Mouse (Mus musculus) stomach, embryonic 16.5 days (tissue): ENCODE results near the gene Pfkl. TPM values are rescaled to one million over a fixed set of nuclear protein-coding genes. Genes with fewer than 3 reads are reported as not detected.
A peak's percentile ranks its signal among the peaks of the same experiment; 100 is the strongest.
"Not testable (repeated sequence)": the region's sequence is repeated elsewhere in the genome, so short reads cannot be mapped to it uniquely, and the experiment has no call there.

Source experiments
- ATAC-seq: fragments of 200-750 bp; cut with Nextera tagmentation; 2 replicates; pipeline ENCODE4 v1.8.0; 2017; ENCODE audit warnings: moderate number of reproducible peaks, moderate TSS enrichment; ENCODE audit not compliant: insufficient read depth, low FRiP score
- H3K27ac ChIP-seq: fragments of 300-500 bp; sonication (generic); 2 replicates; pipeline ENCODE4 v1.5.1; 2014; ENCODE audit warnings: low read length
- H3K27me3 ChIP-seq: fragments of 300-500 bp; sonication (generic); 2 replicates; pipeline ENCODE4 v1.6.1; 2014; ENCODE audit warnings: low read length, control low read depth, mixed read lengths; ENCODE audit not compliant: control insufficient read depth, insufficient read depth
- H3K36me3 ChIP-seq: fragments of 300-500 bp; sonication (generic); 2 replicates; pipeline ENCODE4 v1.6.1; 2014; ENCODE audit warnings: low read length; ENCODE audit not compliant: control insufficient read depth, insufficient read depth
- H3K4me1 ChIP-seq: fragments of 300-500 bp; sonication (generic); 2 replicates; pipeline ENCODE4 v1.6.1; 2014; ENCODE audit warnings: low read length, control low read depth, mixed read lengths; ENCODE audit not compliant: control insufficient read depth, insufficient read depth
- H3K4me2 ChIP-seq: fragments of 300-500 bp; sonication (generic); 2 replicates; pipeline ENCODE4 v1.6.1; 2014; ENCODE audit warnings: low read depth, low read length, mixed read lengths
- H3K4me3 ChIP-seq: fragments of 300-500 bp; sonication (generic); replicated peaks from 2 replicates; pipeline ENCODE4 v1.5.1; 2014; ENCODE audit warnings: mild to moderate bottlenecking, low read length
- H3K9ac ChIP-seq: fragments of 300-500 bp; sonication (generic); 2 replicates; pipeline ENCODE4 v1.6.1; 2014; ENCODE audit warnings: low read length
- H3K9me3 ChIP-seq: fragments of 300-500 bp; sonication (generic); replicated peaks from 2 replicates; pipeline ENCODE4 v1.6.1; 2016; ENCODE audit warnings: low read length, control low read depth; ENCODE audit not compliant: control insufficient read depth
- WGBS: fragments of 180-500 bp; shearing (Covaris S2); extraction: QIAGEN DNeasy Blood & Tissue Kit; methylation state at CpG from one replicate; pipeline ENCODE4 v1.1.7; 2014; 5-methylcytosine and 5-hydroxymethylcytosine counted together
- polyA plus RNA-seq: library from polyadenylated mRNA; unstranded; fragments of >200 nt; fragmentation: Nextera tagmentation; extraction: Ambion mirVana; gene quantifications from 2 replicates; pipeline ENCODE4 v1.2.1, GENCODE M21; 2015

Pfkl gene
- polyA plus RNA-seq, 1 experiment from 2014 or later = 195 TPM

GRCm38 (mm10) chr10:78019291-78019690 is 9.4 kb upstream of the Pfkl start:
- Histone ChIP-seq H3K27ac (no peak overlapping the region), H3K9ac (no peak overlapping the region), H3K27me3 (no peaks in the 10 kb centered on the region), H3K4me2 (no peak overlapping the region; the same call in 1 of the 2 replicates), H3K36me3 (no peaks in the 10 kb centered on the region), H3K4me3 (no peak overlapping the region), H3K9me3 (no peaks in the 10 kb centered on the region), H3K4me1 (no peaks in the 10 kb centered on the region)
- 71% methylated on average over 4 of the region's 4 CpGs for WGBS
- ATAC-seq = no peak

GRCm38 (mm10) chr10:78018797-78019203 is 8.9 kb upstream of the Pfkl start:
- Histone ChIP-seq H3K36me3 (no peaks in the 10 kb centered on the region), H3K4me1 (no peaks in the 10 kb centered on the region), H3K4me2 (peak overlapping the region; percentile 56), H3K4me3 (peak overlapping the region; percentile 33), H3K27me3 (no peaks in the 10 kb centered on the region), H3K27ac (no peak overlapping the region), H3K9ac (peak overlapping the region; percentile 62), H3K9me3 (no peaks in the 10 kb centered on the region)
- ATAC-seq = peak; percentile 78
- WGBS = 19% methylated on average over 19 of the region's 19 CpGs

GRCm38 (mm10) chr10:78016366-78016765 is 6.5 kb upstream of the Pfkl start:
- no peak for ATAC-seq
- Histone ChIP-seq H3K4me2 (no peak overlapping the region), H3K4me3 (no peak overlapping the region), H3K4me1 (no peaks in the 10 kb centered on the region), H3K9me3 (no peaks in the 10 kb centered on the region), H3K36me3 (no peaks in the 10 kb centered on the region), H3K9ac (no peak overlapping the region), H3K27ac (no peak overlapping the region), H3K27me3 (no peaks in the 10 kb centered on the region)
- 60% methylated on average over 5 of the region's 5 CpGs for WGBS

GRCm38 (mm10) chr10:78015489-78015888 is 5.6 kb upstream of the Pfkl start:
- Histone ChIP-seq H3K4me3 (no peak overlapping the region), H3K9ac (no peak overlapping the region), H3K27ac (no peak overlapping the region), H3K4me2 (no peak overlapping the region), H3K4me1 (peaks cover 1% of the 10 kb centered on the region), H3K9me3 (no peaks in the 10 kb centered on the region), H3K27me3 (no peaks in the 10 kb centered on the region), H3K36me3 (no peaks in the 10 kb centered on the region)
- WGBS = 74% methylated on average over 1 of the region's 1 CpGs
- ATAC-seq = no peak

- WGBS = 90% methylated on average over 18 of the region's 18 CpGs
- Histone ChIP-seq H3K4me3 (no peak overlapping the region), H3K9ac (no peak overlapping the region), H3K36me3 (no peaks in the 10 kb centered on the region), H3K27ac (no peak overlapping the region), H3K27me3 (no peaks in the 10 kb centered on the region), H3K4me2 (no peak overlapping the region), H3K9me3 (no peaks in the 10 kb centered on the region), H3K4me1 (peaks cover 15% of the 10 kb centered on the region)
- ATAC-seq = no peak
Observed at GRCm38 (mm10) chr10:78012661-78013495, 3.0 kb upstream of the Pfkl start.

GRCm38 (mm10) chr10:78011116-78011515 is 1.2 kb upstream of the Pfkl start:
- ATAC-seq, H3K36me3 ChIP-seq, H3K27ac ChIP-seq, H3K4me3 ChIP-seq, H3K4me2 ChIP-seq, H3K9me3 ChIP-seq, H3K27me3 ChIP-seq, H3K9ac ChIP-seq: not testable (repeated sequence)
- WGBS = 87% methylated on average over 5 of the region's 5 CpGs
- peaks cover 31% of the 10 kb centered on the region for H3K4me1 ChIP-seq

- H3K27me3 ChIP-seq = no peaks in the 10 kb centered on the region
- no peaks in the 10 kb centered on the region for H3K36me3 ChIP-seq
- H3K9ac ChIP-seq = peak overlapping the region; percentile 67
- 14% methylated on average over 10 of the region's 10 CpGs for WGBS
- peak overlapping the region; percentile 30 for H3K4me3 ChIP-seq
- H3K4me1 ChIP-seq = peaks cover 39% of the 10 kb centered on the region
- H3K27ac ChIP-seq = peak overlapping the region; percentile 58
- ATAC-seq = no peak
- no peaks in the 10 kb centered on the region for H3K9me3 ChIP-seq
- H3K4me2 ChIP-seq = peak overlapping the region; percentile 82
Observed at GRCm38 (mm10) chr10:78010335-78010734, 452 bp upstream of the Pfkl start.

GRCm38 (mm10) chr10:78009184-78009944 is 519 bp downstream of the Pfkl start:
- H3K4me3 ChIP-seq = peak overlapping the region; percentile 75
- H3K9me3 ChIP-seq = no peaks in the 10 kb centered on the region
- H3K4me1 ChIP-seq = peaks cover 43% of the 10 kb centered on the region
- ATAC-seq = peak; percentile 96
- H3K9ac ChIP-seq = peak overlapping the region; percentile 86
- H3K27me3 ChIP-seq = no peaks in the 10 kb centered on the region
- H3K36me3 ChIP-seq = no peaks in the 10 kb centered on the region
- under 1% methylated on average over 59 of the region's 59 CpGs for WGBS
- peak overlapping the region; percentile 99 for H3K27ac ChIP-seq
- H3K4me2 ChIP-seq = peak overlapping the region; percentile 82

GRCm38 (mm10) chr10:78008169-78008568 is 1.7 kb downstream of the Pfkl start:
- no peaks in the 10 kb centered on the region for H3K27me3 ChIP-seq
- peak overlapping the region; percentile 99 for H3K27ac ChIP-seq
- H3K9ac ChIP-seq = peak overlapping the region; percentile 86
- WGBS = 75% methylated on average over 3 of the region's 3 CpGs
- ATAC-seq = no peak
- peak overlapping the region; percentile 82 for H3K4me2 ChIP-seq
- no peaks in the 10 kb centered on the region for H3K9me3 ChIP-seq
- no peaks in the 10 kb centered on the region for H3K36me3 ChIP-seq
- H3K4me1 ChIP-seq = peaks cover 43% of the 10 kb centered on the region
- H3K4me3 ChIP-seq = peak overlapping the region; percentile 75
